Mouse (Mus musculus) forebrain, embryonic 11.5 days (tissue): ENCODE data around the gene Ttc16. TPM values are rescaled to one million over a fixed set of nuclear protein-coding genes. Genes with fewer than 3 reads are reported as not detected.

Source experiments
- ATAC-seq: fragments of 200-750 bp; cut with Nextera tagmentation; replicated peaks from 2 replicates; pipeline ENCODE4 v1.8.0; 2017; ENCODE audit warnings: moderate TSS enrichment; ENCODE audit not compliant: low FRiP score
- DNase-seq: peaks from one replicate; pipeline ENCODE4 v3.0.0-alpha.2; 2017; ENCODE audit warnings: low spot score
- H3K27ac ChIP-seq: fragments of 300-500 bp; sonication (generic); 2 replicates; pipeline ENCODE4 v1.5.1; 2014; ENCODE audit warnings: low read depth, low read length
- H3K27me3 ChIP-seq: fragments of 300-500 bp; sonication (generic); 2 replicates; pipeline ENCODE4 v1.6.1; 2014; ENCODE audit warnings: mild to moderate bottlenecking, low read length, mixed read lengths; ENCODE audit not compliant: control insufficient read depth, insufficient read depth
- H3K36me3 ChIP-seq: fragments of 300-500 bp; sonication (generic); 2 replicates; pipeline ENCODE4 v1.6.1; 2014; ENCODE audit warnings: mild to moderate bottlenecking, low read length, moderate library complexity, mixed read lengths; ENCODE audit not compliant: control insufficient read depth, insufficient read depth
- H3K4me1 ChIP-seq: fragments of 300-500 bp; sonication (generic); replicated peaks from 2 replicates; pipeline ENCODE4 v1.6.1; 2014; ENCODE audit warnings: low read length, mixed read lengths; ENCODE audit not compliant: control insufficient read depth, insufficient read depth
- H3K4me2 ChIP-seq: fragments of 300-500 bp; sonication (generic); 2 replicates; pipeline ENCODE4 v1.6.1; 2014; ENCODE audit warnings: low read depth, mild to moderate bottlenecking, low read length, moderate library complexity, mixed read lengths; ENCODE audit not compliant: severe bottlenecking
- H3K4me3 ChIP-seq: fragments of 300-500 bp; sonication (generic); 2 replicates; pipeline ENCODE4 v1.5.1; 2014; ENCODE audit warnings: low read depth, low read length
- H3K9ac ChIP-seq: fragments of 300-500 bp; sonication (generic); 2 replicates; pipeline ENCODE4 v1.6.1; 2014; ENCODE audit warnings: low read length
- H3K9me3 ChIP-seq: fragments of 300-500 bp; sonication (generic); 2 replicates; pipeline ENCODE4 v1.6.1; 2016; ENCODE audit warnings: low read length, mixed read lengths; ENCODE audit not compliant: control insufficient read depth
- WGBS: fragments of 180-500 bp; shearing (Covaris S2); extraction: QIAGEN DNeasy Blood & Tissue Kit; methylation state at CpG from one replicate; pipeline ENCODE4 v1.1.7; 2014; 5-methylcytosine and 5-hydroxymethylcytosine counted together
- polyA plus RNA-seq: library from polyadenylated mRNA; unstranded; fragments of >200 nt; fragmentation: Nextera tagmentation; extraction: Ambion mirVana; gene quantifications from 2 replicates; pipeline ENCODE4 v1.2.1, GENCODE M21; 2014

The Ttc16 gene
- polyA plus RNA-seq, result 0.80 and 0.84 TPM in 2 replicates

GRCm38 (mm10) chr2:32775359-32776074, at the start of gene Ttc16, which contains the start of gene Ptrh1:
Gene Ttc16 (minus strand): TSS chr2:32775633.
Gene Ptrh1 (plus strand): TSS chr2:32775786.
- whole genome bisulfite sequencing, result under 1% methylated on average over 46 of the region's 46 CpGs
- peak; percentile 98 for DNase-seq
- peaks cover 7% of the 10 kb centered on the region; the same call in 1 of the 2 replicates for H3K4me1 ChIP-seq
- no peaks in the 10 kb centered on the region for H3K9me3 ChIP-seq
- H3K27ac ChIP-seq, result no peak within 1 kb of the TSS
- H3K4me2 ChIP-seq, result peak within 1 kb of the TSS; percentile 84
- H3K9ac ChIP-seq, result peak within 1 kb of the TSS; percentile 46
- peak within 1 kb of the TSS; percentile 55 for H3K4me3 ChIP-seq
- H3K27me3 ChIP-seq, result no peaks in the 10 kb centered on the region; the same call in 1 of the 2 replicates
- no peaks in the 10 kb centered on the region for H3K36me3 ChIP-seq
- peak; percentile 98 for ATAC-seq

DNA sequence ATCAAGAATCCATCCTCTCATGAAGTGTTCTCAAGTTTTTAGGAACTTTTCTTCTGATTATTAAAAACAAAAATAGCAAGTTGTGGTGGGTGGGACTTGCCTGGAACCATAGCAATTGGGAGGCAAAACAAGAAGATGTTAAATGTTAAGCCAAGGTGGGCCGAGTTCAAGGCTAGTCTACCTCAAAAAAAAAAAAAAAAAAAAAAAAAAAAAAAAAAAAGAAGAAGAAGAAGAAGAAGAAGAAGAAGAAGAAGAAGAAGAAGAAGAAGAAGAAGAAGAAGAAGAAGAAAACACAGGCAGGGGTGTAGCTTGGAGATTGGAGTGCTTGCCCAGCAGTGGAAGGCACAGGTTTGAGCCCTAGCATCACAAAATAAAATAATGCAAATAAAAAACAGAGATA, 49.3 kb upstream of the Ttc16 start:
- H3K4me1 ChIP-seq, result peaks cover 2% of the 10 kb centered on the region; the same call in 1 of the 2 replicates
- H3K4me2 ChIP-seq, result no peak overlapping the region
- WGBS, result 90% methylated on average over 1 of the region's 1 CpGs
- no peaks in the 10 kb centered on the region for H3K27me3 ChIP-seq
- no peaks in the 10 kb centered on the region for H3K36me3 ChIP-seq
- no peak overlapping the region for H3K9ac ChIP-seq
- no peak for DNase-seq
- no peak for ATAC-seq
- H3K27ac ChIP-seq, result no peak overlapping the region
- no peaks in the 10 kb centered on the region for H3K9me3 ChIP-seq
- H3K4me3 ChIP-seq, result no peak overlapping the region

- Histone ChIP-seq H3K36me3 (no peaks in the 10 kb centered on the region), H3K27ac (no peak overlapping the region; the same call in 1 of the 2 replicates), H3K9ac (no peak overlapping the region), H3K9me3 (no peaks in the 10 kb centered on the region), H3K27me3 (no peaks in the 10 kb centered on the region), H3K4me1 (peaks cover 2% of the 10 kb centered on the region; the same call in 1 of the 2 replicates), H3K4me2 (no peak overlapping the region), H3K4me3 (no peak overlapping the region)
- 40% methylated on average over 8 of the region's 8 CpGs for WGBS
- ATAC-seq (no peak), DNase-seq (no peak)
Measured at GRCm38 (mm10) chr2:32824181-32824580, 48.7 kb upstream of the Ttc16 start.

- DNase-seq (no peak), ATAC-seq (no peak)
- WGBS, result 76% methylated on average over 8 of the region's 8 CpGs
- Histone ChIP-seq H3K36me3 (no peaks in the 10 kb centered on the region), H3K27ac (no peak overlapping the region; the same call in 1 of the 2 replicates), H3K4me3 (no peak overlapping the region), H3K4me2 (no peak overlapping the region), H3K4me1 (peaks cover 2% of the 10 kb centered on the region; the same call in 1 of the 2 replicates), H3K9me3 (no peaks in the 10 kb centered on the region), H3K9ac (no peak overlapping the region), H3K27me3 (no peaks in the 10 kb centered on the region)
Measured at GRCm38 (mm10) chr2:32823579-32824154, 48.2 kb upstream of the Ttc16 start.

- Histone ChIP-seq H3K9me3 (no peaks in the 10 kb centered on the region), H3K4me3 (no peak overlapping the region), H3K9ac (no peak overlapping the region), H3K4me2 (no peak overlapping the region), H3K4me1 (peaks cover 2% of the 10 kb centered on the region; the same call in 1 of the 2 replicates), H3K27me3 (no peaks in the 10 kb centered on the region), H3K36me3 (no peaks in the 10 kb centered on the region), H3K27ac (no peak overlapping the region)
- no peak for ATAC-seq
- WGBS, result 64% methylated on average over 11 of the region's 11 CpGs
- DNase-seq, result no peak
Measured at GRCm38 (mm10) chr2:32823153-32823552, 47.7 kb upstream of the Ttc16 start.

GRCm38 (mm10) chr2:32822643-32823042, 47.2 kb upstream of the Ttc16 start:
- ATAC-seq (no peak), DNase-seq (no peak)
- Histone ChIP-seq H3K27me3 (no peaks in the 10 kb centered on the region), H3K9ac (no peak overlapping the region), H3K4me2 (no peak overlapping the region), H3K27ac (no peak overlapping the region), H3K4me1 (peaks cover 2% of the 10 kb centered on the region; the same call in 1 of the 2 replicates), H3K36me3 (no peaks in the 10 kb centered on the region), H3K4me3 (no peak overlapping the region), H3K9me3 (no peaks in the 10 kb centered on the region)
- WGBS, result 84% methylated on average over 6 of the region's 6 CpGs

DNA sequence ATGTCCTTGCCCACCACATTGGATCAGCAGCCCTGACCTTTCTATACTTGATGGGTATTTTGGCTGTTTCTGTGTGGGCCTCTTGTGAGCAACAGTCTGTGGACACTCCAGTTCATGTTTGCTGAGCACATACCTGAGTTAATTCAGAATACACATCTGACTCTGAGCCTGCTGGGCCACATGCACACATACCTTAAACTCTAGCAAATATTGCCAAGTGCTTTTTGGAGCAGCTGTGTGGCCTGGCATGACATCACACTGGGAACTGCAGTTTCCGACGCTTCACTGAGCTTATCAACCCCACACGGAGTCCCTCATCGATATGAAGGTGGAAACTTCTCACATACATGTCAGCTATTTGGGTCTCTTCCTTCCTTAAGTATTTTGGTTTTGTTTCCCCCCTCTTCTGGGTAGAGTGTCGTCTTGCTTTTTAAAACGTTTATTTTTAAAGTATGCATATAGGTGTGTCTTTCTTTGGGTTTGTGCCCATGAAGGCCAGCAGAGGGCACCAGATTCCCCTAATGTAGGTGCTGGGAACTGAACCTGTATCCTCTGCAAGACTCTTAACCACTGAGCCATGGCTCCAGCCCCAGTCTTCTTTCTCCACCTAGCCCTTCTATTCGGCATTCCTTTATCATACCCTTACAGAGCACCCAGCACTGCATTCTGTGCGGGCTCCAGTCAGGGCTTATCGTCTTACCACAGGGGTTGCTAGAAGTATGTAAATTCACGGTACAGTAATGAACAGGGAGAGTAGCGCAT, 45.8 kb upstream of the Ttc16 start:
- H3K9me3 ChIP-seq, result no peaks in the 10 kb centered on the region
- H3K36me3 ChIP-seq, result no peaks in the 10 kb centered on the region
- peaks cover 2% of the 10 kb centered on the region; the same call in 1 of the 2 replicates for H3K4me1 ChIP-seq
- no peaks in the 10 kb centered on the region for H3K27me3 ChIP-seq
- H3K27ac ChIP-seq, result no peak overlapping the region
- H3K4me2 ChIP-seq, result no peak overlapping the region
- ATAC-seq (no peak), DNase-seq (no peak)
- WGBS, result 69% methylated on average over 11 of the region's 11 CpGs
- no peak overlapping the region for H3K4me3 ChIP-seq
- no peak overlapping the region for H3K9ac ChIP-seq

GRCm38 (mm10) chr2:32818208-32818607, 42.8 kb upstream of the Ttc16 start:
- Histone ChIP-seq H3K4me2 (no peak overlapping the region), H3K27ac (no peak overlapping the region), H3K36me3 (no peaks in the 10 kb centered on the region; the same call in 1 of the 2 replicates), H3K9ac (no peak overlapping the region), H3K27me3 (no peaks in the 10 kb centered on the region), H3K9me3 (no peaks in the 10 kb centered on the region), H3K4me3 (no peak overlapping the region), H3K4me1 (no peaks in the 10 kb centered on the region)
- no peak for DNase-seq
- no peak for ATAC-seq
- 97% methylated on average over 5 of the region's 5 CpGs for WGBS
